Mouse (Mus musculus) left cerebral cortex, postnatal 36 days (tissue): ENCODE measurements around the gene Hspg2. TPM values are rescaled to one million over a fixed set of nuclear protein-coding genes. Genes with fewer than 3 reads are reported as not detected.
A peak's percentile ranks its signal among the peaks of the same experiment; 100 is the strongest.

Experiments
- DNase-seq, 2 experiments: peaks; one replicate each; pipeline ENCODE4 v3.0.0; 2021 to 2022; ENCODE audit warnings: low spot score in 2 of 2, mixed read lengths in 1 of 2
- intact Hi-C: fragments of 180-260 bp; cut with DNase I; formaldehyde crosslinking; loops from one replicate; pipeline ENCODE4 v1.15.1; 2025
- total RNA-seq, 2 experiments: library from RNA; stranded (reverse); gene quantifications; 2 replicates each; pipeline ENCODE4 v1.2.3; 2021

Gene Hspg2
- total RNA-seq, 2 experiments from 2014 or later, result 5.7 to 7.7 TPM

- intact Hi-C loops, result no loop called here
- DNase-seq, result no peak
These were observed 29.5 kb downstream of the Hspg2 start for GRCm38 (mm10) chr4:137497892-137498722.

DNA sequence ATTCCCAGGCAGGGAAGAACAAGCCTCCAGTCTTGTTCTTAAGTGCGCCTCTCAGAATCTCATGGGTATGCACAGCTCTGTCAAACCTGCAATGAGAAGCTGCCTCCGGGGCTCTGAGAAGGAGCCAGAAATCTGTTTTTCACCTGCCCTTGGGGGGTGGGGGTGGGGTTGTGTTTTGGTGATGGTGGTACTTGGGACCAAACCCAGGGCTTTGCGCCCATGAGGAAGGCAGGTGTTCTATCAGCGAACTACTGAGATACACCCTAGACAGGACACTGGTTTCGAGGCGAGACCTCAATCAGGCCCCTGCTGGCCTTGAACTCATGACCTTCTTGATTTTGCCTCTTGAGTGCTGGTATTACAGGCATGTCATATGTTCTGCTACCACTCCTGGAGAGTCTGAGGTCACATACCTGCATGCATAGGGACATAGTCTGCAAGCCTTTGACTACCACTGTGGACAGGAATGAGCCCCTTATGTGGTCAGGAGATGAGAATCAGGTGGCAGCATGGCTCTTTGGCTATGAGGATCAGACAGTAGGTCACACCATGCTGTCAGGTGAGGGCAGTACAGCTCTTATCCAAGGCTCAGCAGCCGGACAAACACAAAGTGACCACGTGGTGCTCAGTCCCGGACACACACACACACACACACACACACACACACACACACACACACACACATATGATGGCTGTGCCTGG lies 30.5 kb downstream of the Hspg2 start:
- DNase-seq, result no peak
- intact Hi-C loops, result no loop called here

GRCm38 (mm10) chr4:137500149-137500548 lies 31.6 kb downstream of the Hspg2 start:
- intact Hi-C loops, result no loop called here
- no peak for DNase-seq

- DNase-seq, result no peak
- intact Hi-C loops, result no loop called here
These were observed 32.4 kb downstream of the Hspg2 start for GRCm38 (mm10) chr4:137500953-137501352.

DNA sequence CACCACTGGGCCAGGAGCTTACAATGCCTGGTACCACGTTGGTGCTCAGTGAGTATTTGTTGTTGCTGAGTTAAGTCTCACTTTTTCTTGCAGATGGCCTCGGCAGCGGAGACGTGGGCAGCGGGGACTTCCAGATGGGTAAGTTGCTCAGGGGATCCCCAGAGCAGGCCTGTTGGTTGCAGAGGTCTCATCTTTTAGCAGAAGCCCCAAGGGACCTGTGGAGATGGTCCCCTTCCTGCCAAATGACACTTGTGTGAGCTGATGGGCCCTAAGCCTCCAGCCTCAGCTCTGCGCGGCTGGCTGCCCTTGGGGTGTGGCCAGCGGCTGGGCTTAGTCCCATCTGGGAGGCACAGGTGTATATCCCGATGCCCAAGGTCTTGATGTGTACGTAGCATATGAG lies 33.6 kb downstream of the Hspg2 start:
- intact Hi-C loops, result no loop called here
- DNase-seq, result no peak

GRCm38 (mm10) chr4:137502801-137503200 lies 34.2 kb downstream of the Hspg2 start:
- DNase-seq, result no peak
- intact Hi-C loops, result no loop called here

- intact Hi-C loops, result no loop called here
- peak in 1 of 2 experiments; percentile 17 for DNase-seq
These were observed 35.0 kb downstream of the Hspg2 start for GRCm38 (mm10) chr4:137503509-137503971.

DNA sequence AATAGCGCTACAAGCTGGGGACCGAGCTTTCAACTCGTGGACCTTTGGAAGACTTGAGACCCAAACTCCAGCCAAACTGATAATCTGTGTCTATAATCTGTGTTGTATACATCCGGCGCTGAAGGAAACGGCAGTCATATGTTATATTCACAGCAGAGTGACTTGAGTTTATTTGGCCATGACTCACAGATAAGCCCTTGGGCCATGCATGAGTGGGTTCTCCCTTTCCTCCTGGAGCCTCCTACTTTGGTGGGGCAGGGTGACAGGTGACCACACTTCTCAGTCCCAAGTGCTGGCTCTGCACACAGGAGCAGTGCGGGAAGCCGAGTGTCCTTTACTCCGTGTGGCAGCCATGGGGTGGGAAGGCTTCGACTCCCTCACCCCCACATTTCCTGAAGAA lies 38.1 kb downstream of the Hspg2 start:
- no peak for DNase-seq
- intact Hi-C loops, result no loop called here

DNA sequence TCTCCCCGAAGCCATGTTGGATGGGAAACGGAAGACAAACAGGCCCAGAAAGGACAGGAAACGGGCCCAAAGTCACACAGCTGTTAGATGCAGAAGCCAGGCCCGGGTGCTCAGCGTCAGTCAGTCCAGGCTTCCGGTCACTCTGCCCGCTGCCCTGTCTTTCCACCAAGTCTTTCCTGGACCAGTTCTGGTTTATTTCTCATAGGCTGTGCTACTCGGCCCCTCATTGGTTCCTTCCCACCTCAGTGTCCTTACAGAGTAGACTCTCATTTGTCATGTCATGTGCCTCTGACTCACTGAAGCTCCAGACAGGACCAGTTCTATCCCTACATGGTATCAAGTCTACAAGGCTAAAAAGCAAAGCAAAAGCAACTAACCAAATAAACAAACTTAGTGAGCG lies 41.0 kb downstream of the Hspg2 start:
- DNase-seq, result no peak
- intact Hi-C loops, result no loop called here

GRCm38 (mm10) chr4:137510021-137510696 lies 41.6 kb downstream of the Hspg2 start:
- intact Hi-C loops, result no loop called here
- no peak for DNase-seq

DNA sequence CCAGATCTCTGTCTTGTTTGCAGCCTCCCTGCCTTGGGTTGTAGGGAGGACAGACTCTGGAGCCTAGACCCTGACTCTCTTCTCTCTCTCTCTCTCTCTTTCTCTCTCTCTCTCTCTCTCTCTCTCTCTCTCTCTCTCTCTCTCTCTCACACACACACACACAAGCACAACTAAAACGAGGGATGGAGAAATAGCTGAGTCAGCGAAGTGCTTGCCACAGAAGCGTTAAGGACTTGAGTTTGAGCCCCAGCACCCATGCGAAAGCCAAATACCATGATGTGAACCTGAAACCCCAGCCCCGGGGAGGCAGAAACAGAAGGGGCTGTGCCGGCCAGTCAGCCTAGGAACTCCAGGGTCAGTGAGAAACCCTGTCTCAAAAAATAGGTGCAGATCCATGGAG lies 44.3 kb downstream of the Hspg2 start:
- no peak for DNase-seq
- intact Hi-C loops, result no loop called here

- no peak for DNase-seq
- intact Hi-C loops, result no loop called here
These were observed 49.6 kb downstream of the Hspg2 start for GRCm38 (mm10) chr4:137517989-137518691.

GRCm38 (mm10) chr4:137518746-137519145 lies 50.2 kb downstream of the Hspg2 start:
- intact Hi-C loops, result no loop called here
- DNase-seq, result no peak

DNA sequence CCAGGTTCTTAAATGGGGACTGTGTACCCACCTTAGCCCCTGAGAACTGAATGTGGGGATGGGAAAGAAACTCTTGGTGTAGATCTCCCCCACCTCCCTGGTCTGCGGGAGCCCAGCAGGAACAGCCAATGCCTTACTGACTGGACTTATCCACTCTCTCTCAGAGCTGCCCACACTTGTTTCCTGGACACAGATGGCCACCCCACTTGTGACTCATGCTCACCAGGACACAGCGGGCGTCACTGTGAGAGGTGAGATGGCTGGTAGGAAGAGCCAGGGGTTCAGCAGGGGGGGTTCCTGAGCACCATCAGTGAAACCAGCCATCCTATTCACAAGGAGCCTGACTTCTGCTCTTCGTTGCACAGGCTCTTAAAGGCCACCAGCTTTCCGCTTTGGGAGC lies 51.8 kb downstream of the Hspg2 start:
- peak in 1 of 2 experiments; percentile 19 for DNase-seq
- intact Hi-C loops, result no loop called here

DNA sequence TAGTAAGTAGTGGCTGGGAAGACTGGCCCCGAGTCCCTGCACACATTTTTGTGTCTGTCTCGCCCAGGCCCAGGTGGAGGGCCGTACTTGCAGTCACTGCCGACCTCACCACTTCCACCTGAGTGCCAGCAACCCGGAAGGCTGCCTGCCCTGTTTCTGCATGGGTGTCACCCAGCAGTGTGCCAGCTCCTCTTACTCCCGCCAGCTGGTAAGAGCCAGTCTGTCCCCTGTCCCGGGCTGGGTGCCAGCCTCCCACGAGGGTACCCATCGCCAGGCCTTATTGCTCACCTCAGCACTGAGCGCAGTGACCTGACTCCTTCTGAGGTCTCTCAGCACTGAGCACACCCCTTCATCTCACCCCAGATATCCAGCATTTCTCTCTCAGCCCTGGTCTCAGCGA lies 53.4 kb downstream of the Hspg2 start:
- DNase-seq, result no peak
- intact Hi-C loops, result no loop called here

DNA sequence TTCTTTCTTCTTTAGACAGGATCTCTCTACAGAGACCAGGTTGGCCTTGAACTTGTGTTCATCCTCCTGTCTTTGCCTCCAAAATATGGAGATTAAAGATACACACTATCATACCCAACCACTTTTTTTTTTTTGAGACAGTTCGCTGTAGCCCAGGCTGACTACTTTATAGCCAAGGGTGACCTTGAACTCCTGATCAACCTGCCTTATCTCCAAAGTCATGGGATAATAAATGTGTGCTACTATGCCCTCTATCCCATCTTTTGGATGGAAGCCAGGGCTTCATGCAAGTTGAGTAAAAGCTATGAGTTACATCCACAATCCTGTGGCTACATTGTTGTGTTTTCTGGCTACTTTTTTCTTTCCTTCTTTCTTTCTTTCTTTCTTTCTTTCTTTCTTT lies 56.9 kb downstream of the Hspg2 start:
- intact Hi-C loops, result no loop called here
- no peak for DNase-seq

DNA sequence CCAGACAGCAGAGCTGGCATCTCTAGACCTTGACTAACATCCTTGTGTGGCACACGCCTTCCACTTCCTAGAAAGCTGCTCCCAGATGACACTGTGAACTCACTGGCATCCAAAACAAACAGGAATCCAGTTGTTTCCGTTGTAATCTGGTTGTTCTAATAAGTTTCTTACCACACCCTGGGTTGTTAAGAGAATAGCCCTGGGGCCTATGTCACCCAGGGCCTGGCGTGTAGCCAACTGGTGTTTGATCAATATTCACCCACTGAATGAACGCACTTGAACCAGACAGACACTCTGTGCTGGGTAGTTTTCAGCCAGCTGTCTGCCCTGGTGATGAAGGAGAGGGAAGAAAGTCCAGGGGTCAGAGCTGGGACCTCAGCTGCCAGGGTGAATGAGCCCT lies 58.8 kb downstream of the Hspg2 start:
- no peak for DNase-seq
- intact Hi-C loops, result no loop called here

- intact Hi-C loops, result no loop called here
- no peak for DNase-seq
These were observed 59.3 kb downstream of the Hspg2 start for GRCm38 (mm10) chr4:137527872-137528271.

DNA sequence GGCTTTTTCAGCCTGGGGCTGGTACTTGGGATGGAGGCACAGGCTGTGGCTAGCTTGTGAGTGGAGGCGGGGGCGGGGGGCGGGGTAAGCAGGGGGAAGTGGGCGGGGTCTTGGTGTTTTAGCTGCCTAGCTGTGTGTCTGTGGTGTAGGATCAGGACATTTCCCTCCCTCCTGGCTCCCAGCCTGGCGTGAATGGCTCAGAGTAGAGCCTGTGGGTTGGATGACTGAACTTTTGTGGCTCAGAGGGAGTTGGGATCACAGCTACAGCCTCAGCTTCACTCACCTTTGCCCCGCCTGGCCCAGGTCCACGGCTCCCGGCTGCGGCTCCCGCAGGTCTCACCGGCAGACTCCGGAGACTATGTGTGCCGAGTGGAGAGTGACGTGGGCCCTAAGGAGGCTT lies 71.8 kb downstream of the Hspg2 start:
- intact Hi-C loops, result no loop called here

DNA sequence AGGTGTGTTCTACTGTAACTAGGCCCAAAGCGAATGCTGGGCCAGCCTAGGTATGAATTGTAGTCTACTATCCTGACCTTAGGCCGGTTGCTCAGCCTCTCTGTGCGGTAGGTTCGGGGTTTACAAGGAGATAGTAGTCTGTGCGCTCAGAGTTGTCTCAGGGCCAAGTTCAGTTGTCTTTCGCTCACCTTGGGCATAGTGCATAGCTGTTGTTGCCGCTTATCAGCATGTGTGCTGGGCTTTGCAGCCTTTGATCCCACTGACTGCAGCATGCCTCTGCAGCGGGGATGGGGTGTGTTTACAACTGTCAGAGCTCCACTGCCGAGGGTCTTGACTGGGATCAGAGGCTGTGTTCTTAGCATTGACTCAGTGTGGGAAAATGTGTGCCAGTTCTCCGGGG lies 74.4 kb downstream of the Hspg2 start:
- DNase-seq, result no peak
- intact Hi-C loops, result no loop called here

More for the DNA sequence above, 71.8 kb downstream of the Hspg2 start:
- no peak for DNase-seq
